Mouse (Mus musculus) induced T-regulatory cell, adult 2 months (primary cell): ENCODE measurements around the gene Arrb2.
"Not testable (repeated sequence)": the region's sequence is repeated elsewhere in the genome, so short reads cannot be mapped to it uniquely, and the experiment has no call there.

Source experiments
- DNase-seq: peaks from one replicate; pipeline ENCODE4 v3.0.0-alpha.2; 2012; ENCODE audit warnings: low read depth

The Arrb2 gene

GRCm38 (mm10) chr11:70432048-70432894 is at the start of gene Arrb2:
TSS of gene Arrb2 (plus strand) at chr11:70432635.
- peak; percentile 99 for DNase-seq

GRCm38 (mm10) chr11:70384136-70384535 is 48.3 kb upstream of the Arrb2 start:
- DNase-seq, result no peak

- DNase-seq, result no peak
These were observed 45.0 kb upstream of the Arrb2 start for GRCm38 (mm10) chr11:70387436-70387835.

GRCm38 (mm10) chr11:70389421-70389820 is 43.0 kb upstream of the Arrb2 start:
- no peak for DNase-seq

GRCm38 (mm10) chr11:70403598-70403997 is 28.8 kb upstream of the Arrb2 start:
- DNase-seq, result no peak

- DNase-seq, result peak; percentile 89
These were observed 22.7 kb upstream of the Arrb2 start, which contains the start of gene Pelp1 for GRCm38 (mm10) chr11:70409594-70410296. TSS of gene Pelp1 (minus strand) at chr11:70410031.

- no peak for DNase-seq
These were observed 22.2 kb upstream of the Arrb2 start for GRCm38 (mm10) chr11:70410297-70410643.

GRCm38 (mm10) chr11:70412591-70412990 is 19.8 kb upstream of the Arrb2 start:
- DNase-seq, result no peak

- DNase-seq, result peak; percentile 92
These were observed 18.5 kb upstream of the Arrb2 start for GRCm38 (mm10) chr11:70413961-70414360.

GRCm38 (mm10) chr11:70418199-70418598 is 14.2 kb upstream of the Arrb2 start:
- DNase-seq, result no peak

- DNase-seq, result no peak
These were observed 12.9 kb upstream of the Arrb2 start for GRCm38 (mm10) chr11:70419486-70419885.

GRCm38 (mm10) chr11:70426598-70426997 is 5.8 kb upstream of the Arrb2 start:
- not testable (repeated sequence) for DNase-seq

- no peak for DNase-seq
These were observed 861 bp upstream of the Arrb2 start for GRCm38 (mm10) chr11:70431574-70431973.

GRCm38 (mm10) chr11:70432895-70433568 is 597 bp downstream of the Arrb2 start:
- DNase-seq, result peak; percentile 73

- peak; percentile 65 for DNase-seq
These were observed 1.1 kb downstream of the Arrb2 start for GRCm38 (mm10) chr11:70433569-70433943.

- peak; percentile 68 for DNase-seq
These were observed 1.5 kb downstream of the Arrb2 start for GRCm38 (mm10) chr11:70433951-70434350.

- DNase-seq, result peak; percentile 71
These were observed 3.0 kb downstream of the Arrb2 start for GRCm38 (mm10) chr11:70435476-70435875.

GRCm38 (mm10) chr11:70437426-70437825 is 5.0 kb downstream of the Arrb2 start:
- DNase-seq, result peak; percentile 47

- no peak for DNase-seq
These were observed 6.4 kb downstream of the Arrb2 start for GRCm38 (mm10) chr11:70438728-70439374.

- DNase-seq, result no peak
These were observed 8.2 kb downstream of the Arrb2 start for GRCm38 (mm10) chr11:70440637-70441036.

- no peak for DNase-seq
These were observed 9.4 kb downstream of the Arrb2 start for GRCm38 (mm10) chr11:70441882-70442281.

- no peak for DNase-seq
These were observed 11.5 kb downstream of the Arrb2 start for GRCm38 (mm10) chr11:70443964-70444363.
